Mouse (Mus musculus): ENCODE measurements at regions not wholly inside any gene's neighbourhood (a gene's known extent, or its start where the extent isn't known, plus 50 kb on each side); places are given as distances from the start of the nearest gene placed in this dataset.

- Histone ChIP-seq H3K36me3 (ENCODE audit: control insufficient read depth, insufficient read depth, low read length) (no peaks in the 10 kb centered on the region), H3K4me2 (ENCODE audit: low read length) (no peak overlapping the region), H3K9ac (ENCODE audit: low read depth, low read length) (no peak overlapping the region), H3K4me1 (ENCODE audit: control insufficient read depth, insufficient read depth, low read length) (no peaks in the 10 kb centered on the region), H3K27ac (ENCODE audit: low read length) (no peak overlapping the region), H3K9me3 (replicated peaks; ENCODE audit: control insufficient read depth, low read length, poor library complexity, severe bottlenecking) (no peaks in the 10 kb centered on the region), H3K4me3 (ENCODE audit: low read depth, low read length) (no peak overlapping the region), H3K27me3 (ENCODE audit: control insufficient read depth, insufficient read depth, low read depth, low read length) (no peaks in the 10 kb centered on the region)
- ATAC-seq, result no peak
- WGBS, result 75% methylated on average over 4 of the region's 4 CpGs
Measured at GRCm38 (mm10) chr14:78225677-78226076, 82.2 kb downstream of the Tnfsf11 start.

- H3K4me2 ChIP-seq (ENCODE audit: low read length), result peak overlapping the region; percentile 23
- WGBS, result 28% methylated on average over 15 of the region's 15 CpGs
- H3K27me3 ChIP-seq (ENCODE audit: control insufficient read depth, insufficient read depth, low read depth, low read length), result no peaks in the 10 kb centered on the region
- no peak overlapping the region for H3K9ac ChIP-seq (ENCODE audit: low read depth, low read length)
- no peak overlapping the region for H3K4me3 ChIP-seq (ENCODE audit: low read depth, low read length)
- H3K27ac ChIP-seq (ENCODE audit: low read length), result peak overlapping the region; percentile 59; the same call in 1 of the 2 replicates
- H3K4me1 ChIP-seq (ENCODE audit: control insufficient read depth, insufficient read depth, low read length), result peaks cover 10% of the 10 kb centered on the region; the same call in 1 of the 2 replicates
- no peaks in the 10 kb centered on the region for H3K9me3 ChIP-seq (replicated peaks; ENCODE audit: control insufficient read depth, low read length, poor library complexity, severe bottlenecking)
- H3K36me3 ChIP-seq (ENCODE audit: control insufficient read depth, insufficient read depth, low read length), result no peaks in the 10 kb centered on the region
- peak; percentile 82 for ATAC-seq
Measured at GRCm38 (mm10) chr14:78216229-78216963, 91.4 kb downstream of the Tnfsf11 start.

GRCm38 (mm10) chr14:78215491-78215890 is 92.4 kb downstream of the Tnfsf11 start:
- H3K4me3 ChIP-seq (ENCODE audit: low read depth, low read length), result no peak overlapping the region
- H3K9ac ChIP-seq (ENCODE audit: low read depth, low read length), result no peak overlapping the region
- no peak overlapping the region for H3K4me2 ChIP-seq (ENCODE audit: low read length)
- H3K4me1 ChIP-seq (ENCODE audit: control insufficient read depth, insufficient read depth, low read length), result peaks cover 10% of the 10 kb centered on the region; the same call in 1 of the 2 replicates
- H3K27ac ChIP-seq (ENCODE audit: low read length), result no peak overlapping the region
- H3K9me3 ChIP-seq (replicated peaks; ENCODE audit: control insufficient read depth, low read length, poor library complexity, severe bottlenecking), result no peaks in the 10 kb centered on the region
- no peaks in the 10 kb centered on the region for H3K27me3 ChIP-seq (ENCODE audit: control insufficient read depth, insufficient read depth, low read depth, low read length)
- ATAC-seq, result no peak
- H3K36me3 ChIP-seq (ENCODE audit: control insufficient read depth, insufficient read depth, low read length), result no peaks in the 10 kb centered on the region
- WGBS, result 58% methylated on average over 4 of the region's 4 CpGs

- Histone ChIP-seq H3K4me1 (ENCODE audit: control insufficient read depth, insufficient read depth, low read length) (no peaks in the 10 kb centered on the region), H3K9ac (ENCODE audit: low read depth, low read length) (no peak overlapping the region), H3K27ac (ENCODE audit: low read length) (peak overlapping the region; percentile 53), H3K36me3 (ENCODE audit: control insufficient read depth, insufficient read depth, low read length) (no peaks in the 10 kb centered on the region), H3K9me3 (replicated peaks; ENCODE audit: control insufficient read depth, low read length, poor library complexity, severe bottlenecking) (no peaks in the 10 kb centered on the region; the same call in 1 of the 2 replicates), H3K4me3 (ENCODE audit: low read depth, low read length) (no peak overlapping the region), H3K27me3 (ENCODE audit: control insufficient read depth, insufficient read depth, low read depth, low read length) (no peaks in the 10 kb centered on the region), H3K4me2 (ENCODE audit: low read length) (no peak overlapping the region)
- WGBS, result 94% methylated on average over 4 of the region's 4 CpGs
- no peak for ATAC-seq
Measured at GRCm38 (mm10) chr14:78204566-78204863, 103.3 kb downstream of the Tnfsf11 start.

- Histone ChIP-seq H3K9ac (ENCODE audit: low read depth, low read length) (no peak overlapping the region), H3K4me1 (ENCODE audit: control insufficient read depth, insufficient read depth, low read length) (no peaks in the 10 kb centered on the region), H3K4me3 (ENCODE audit: low read depth, low read length) (no peak overlapping the region), H3K9me3 (replicated peaks; ENCODE audit: control insufficient read depth, low read length, poor library complexity, severe bottlenecking) (no peaks in the 10 kb centered on the region; the same call in 1 of the 2 replicates), H3K36me3 (ENCODE audit: control insufficient read depth, insufficient read depth, low read length) (no peaks in the 10 kb centered on the region), H3K27ac (ENCODE audit: low read length) (peak overlapping the region; percentile 53), H3K4me2 (ENCODE audit: low read length) (no peak overlapping the region), H3K27me3 (ENCODE audit: control insufficient read depth, insufficient read depth, low read depth, low read length) (no peaks in the 10 kb centered on the region)
- peak; percentile 92 for ATAC-seq
- 73% methylated on average over 15 of the region's 15 CpGs for WGBS
Measured at GRCm38 (mm10) chr14:78203726-78204565, 103.9 kb downstream of the Tnfsf11 start.

GRCm38 (mm10) chr14:78202781-78203180 is 105.1 kb downstream of the Tnfsf11 start:
- no peak for ATAC-seq
- WGBS, result 97% methylated on average over 1 of the region's 1 CpGs

GRCm38 (mm10) chr14:78197483-78197882 is 108.7 kb upstream of the Fam216b start:
- no peaks in the 10 kb centered on the region for H3K9me3 ChIP-seq (replicated peaks; ENCODE audit: control insufficient read depth, low read length, poor library complexity, severe bottlenecking)
- ATAC-seq, result peak; percentile 80; the same call in 1 of the 2 replicates
- no peak overlapping the region for H3K4me2 ChIP-seq (ENCODE audit: low read length)
- no peak overlapping the region for H3K4me3 ChIP-seq (ENCODE audit: low read depth, low read length)
- H3K27me3 ChIP-seq (ENCODE audit: control insufficient read depth, insufficient read depth, low read depth, low read length), result no peaks in the 10 kb centered on the region
- no peak overlapping the region for H3K9ac ChIP-seq (ENCODE audit: low read depth, low read length)
- H3K36me3 ChIP-seq (ENCODE audit: control insufficient read depth, insufficient read depth, low read length), result no peaks in the 10 kb centered on the region
- peaks cover 11% of the 10 kb centered on the region for H3K4me1 ChIP-seq (ENCODE audit: control insufficient read depth, insufficient read depth, low read length)
- WGBS, result 69% methylated on average over 2 of the region's 2 CpGs
- peak overlapping the region; percentile 76 for H3K27ac ChIP-seq (ENCODE audit: low read length)

More at GRCm38 (mm10) chr14:78202781-78203180, 105.1 kb downstream of the Tnfsf11 start:
- Histone ChIP-seq H3K4me2 (ENCODE audit: low read length) (no peak overlapping the region), H3K9ac (ENCODE audit: low read depth, low read length) (no peak overlapping the region), H3K9me3 (replicated peaks; ENCODE audit: control insufficient read depth, low read length, poor library complexity, severe bottlenecking) (no peaks in the 10 kb centered on the region; the same call in 1 of the 2 replicates), H3K27ac (ENCODE audit: low read length) (no peak overlapping the region), H3K4me1 (ENCODE audit: control insufficient read depth, insufficient read depth, low read length) (peaks cover 2% of the 10 kb centered on the region), H3K4me3 (ENCODE audit: low read depth, low read length) (no peak overlapping the region), H3K27me3 (ENCODE audit: control insufficient read depth, insufficient read depth, low read depth, low read length) (no peaks in the 10 kb centered on the region), H3K36me3 (ENCODE audit: control insufficient read depth, insufficient read depth, low read length) (no peaks in the 10 kb centered on the region)

GRCm38 (mm10) chr14:78179576-78179975 is 90.8 kb upstream of the Fam216b start:
- Histone ChIP-seq H3K36me3 (ENCODE audit: control insufficient read depth, insufficient read depth, low read length) (no peaks in the 10 kb centered on the region), H3K4me2 (ENCODE audit: low read length) (no peak overlapping the region), H3K27me3 (ENCODE audit: control insufficient read depth, insufficient read depth, low read depth, low read length) (no peaks in the 10 kb centered on the region), H3K27ac (ENCODE audit: low read length) (no peak overlapping the region), H3K9ac (ENCODE audit: low read depth, low read length) (no peak overlapping the region), H3K4me3 (ENCODE audit: low read depth, low read length) (no peak overlapping the region), H3K4me1 (ENCODE audit: control insufficient read depth, insufficient read depth, low read length) (no peaks in the 10 kb centered on the region), H3K9me3 (replicated peaks; ENCODE audit: control insufficient read depth, low read length, poor library complexity, severe bottlenecking) (no peaks in the 10 kb centered on the region)
- no peak for ATAC-seq
- 47% methylated on average over 6 of the region's 6 CpGs for WGBS

- Histone ChIP-seq H3K4me2 (ENCODE audit: low read length) (no peak overlapping the region), H3K9me3 (replicated peaks; ENCODE audit: control insufficient read depth, low read length, poor library complexity, severe bottlenecking) (no peaks in the 10 kb centered on the region), H3K36me3 (ENCODE audit: control insufficient read depth, insufficient read depth, low read length) (no peaks in the 10 kb centered on the region), H3K4me3 (ENCODE audit: low read depth, low read length) (no peak overlapping the region), H3K9ac (ENCODE audit: low read depth, low read length) (no peak overlapping the region), H3K4me1 (ENCODE audit: control insufficient read depth, insufficient read depth, low read length) (no peaks in the 10 kb centered on the region), H3K27me3 (ENCODE audit: control insufficient read depth, insufficient read depth, low read depth, low read length) (no peaks in the 10 kb centered on the region), H3K27ac (ENCODE audit: low read length) (no peak overlapping the region)
- no peak for ATAC-seq
- 93% methylated on average over 2 of the region's 2 CpGs for WGBS
Measured at GRCm38 (mm10) chr14:78173451-78173850, 84.6 kb upstream of the Fam216b start.

All from midbrain, embryonic 16.5 days (tissue).